Mouse (Mus musculus) inflammation-experienced regulatory T-cells, adult 6 months (primary cell): ENCODE results near the gene Pigp. TPM values are rescaled to one million over a fixed set of nuclear protein-coding genes. Genes with fewer than 3 reads are reported as not detected.

Experiments
- ATAC-seq: one replicate; pipeline ENCODE4 v1.8.0; 2017
- polyA plus RNA-seq, 3 experiments: library from polyadenylated mRNA; unstranded; fragments of 100-300 nt; shearing (Covaris generic); gene quantifications; one replicate each; pipeline ENCODE4 v1.2.1; 2017

Pigp gene
- 10 to 100 TPM; 47.3 to 96.8 (median 94.1) TPM for polyA plus RNA-seq

- peak; percentile 53 for ATAC-seq
Measured at GRCm38 (mm10) chr16:94371301-94371931, at the start of gene Pigp. Gene Pigp (minus strand): TSS chr16:94371842.

GRCm38 (mm10) chr16:94420498-94420897 is 48.9 kb upstream of the Pigp start:
- no peak for ATAC-seq

GRCm38 (mm10) chr16:94414151-94414550 is 42.5 kb upstream of the Pigp start:
- peak; percentile 79 for ATAC-seq

GRCm38 (mm10) chr16:94412760-94413159 is 41.1 kb upstream of the Pigp start:
- no peak for ATAC-seq

GRCm38 (mm10) chr16:94412198-94412597 is 40.6 kb upstream of the Pigp start:
- ATAC-seq: no peak

- peak; percentile 38 for ATAC-seq
Measured at GRCm38 (mm10) chr16:94411287-94411686, 39.6 kb upstream of the Pigp start.

GRCm38 (mm10) chr16:94402185-94402584 is 30.5 kb upstream of the Pigp start:
- ATAC-seq: peak; percentile 79

GRCm38 (mm10) chr16:94401636-94402035 is 30.0 kb upstream of the Pigp start:
- ATAC-seq: no peak

GRCm38 (mm10) chr16:94399141-94399540 is 27.5 kb upstream of the Pigp start:
- ATAC-seq: no peak

GRCm38 (mm10) chr16:94396641-94397040 is 25.0 kb upstream of the Pigp start:
- ATAC-seq: no peak

- no peak for ATAC-seq
Measured at GRCm38 (mm10) chr16:94395051-94395450, 23.4 kb upstream of the Pigp start.

- no peak for ATAC-seq
Measured at GRCm38 (mm10) chr16:94392299-94392698, 20.7 kb upstream of the Pigp start.

GRCm38 (mm10) chr16:94387690-94388089 is 16.0 kb upstream of the Pigp start:
- no peak for ATAC-seq

- peak; percentile 98 for ATAC-seq
Measured at GRCm38 (mm10) chr16:94383277-94383676, 11.6 kb upstream of the Pigp start.

GRCm38 (mm10) chr16:94379386-94379785 is 7.7 kb upstream of the Pigp start:
- no peak for ATAC-seq

- peak; percentile 49 for ATAC-seq
Measured at GRCm38 (mm10) chr16:94370915-94371300, 734 bp downstream of the Pigp start.

- ATAC-seq: peak; percentile 44
Measured at GRCm38 (mm10) chr16:94370173-94370914, 1.3 kb downstream of the Pigp start, which contains the start of gene Ttc3. Gene Ttc3 (plus strand): TSS chr16:94370618.

GRCm38 (mm10) chr16:94369596-94370172 is 2.0 kb downstream of the Pigp start:
- ATAC-seq: peak; percentile 4

- ATAC-seq: no peak
Measured at GRCm38 (mm10) chr16:94365435-94365834, 6.2 kb downstream of the Pigp start.

GRCm38 (mm10) chr16:94363814-94364213 is 7.8 kb downstream of the Pigp start:
- ATAC-seq: no peak

- no peak for ATAC-seq
Measured at GRCm38 (mm10) chr16:94362174-94362873, 9.3 kb downstream of the Pigp start.

- ATAC-seq: no peak
Measured at GRCm38 (mm10) chr16:94360578-94361350, 10.9 kb downstream of the Pigp start.
